Mouse (Mus musculus) forebrain, embryonic 14.5 days (tissue): ENCODE measurements around the gene Fbxw9. TPM values are rescaled to one million over a fixed set of nuclear protein-coding genes. Genes with fewer than 3 reads are reported as not detected.
A peak's percentile ranks its signal among the peaks of the same experiment; 100 is the strongest.

Source experiments
- ATAC-seq: fragments of 200-750 bp; cut with Nextera tagmentation; 2 replicates; pipeline ENCODE4 v1.8.0; 2017; ENCODE audit warnings: mild to moderate bottlenecking, moderate library complexity
- DNase-seq: peaks from one replicate; pipeline ENCODE4 v3.0.0-alpha.2; 2015; ENCODE audit warnings: low spot score
- H3K27ac ChIP-seq: fragments of 300-500 bp; sonication (generic); 2 replicates; pipeline ENCODE4 v1.5.1; 2014; ENCODE audit warnings: low read depth, mild to moderate bottlenecking, control low read depth, low read length, moderate library complexity
- H3K27me3 ChIP-seq: fragments of 300-500 bp; sonication (generic); replicated peaks from 2 replicates; pipeline ENCODE4 v1.6.1; 2014; ENCODE audit warnings: low read length, control low read depth, mixed read lengths; ENCODE audit not compliant: control insufficient read depth, insufficient read depth
- H3K36me3 ChIP-seq: fragments of 300-500 bp; sonication (generic); 2 replicates; pipeline ENCODE4 v1.6.1; 2014; ENCODE audit warnings: low read length, control low read depth; ENCODE audit not compliant: control insufficient read depth, insufficient read depth
- H3K4me1 ChIP-seq: fragments of 300-500 bp; sonication (generic); 2 replicates; pipeline ENCODE4 v1.6.1; 2014; ENCODE audit warnings: antibody characterized with exemption, low read length, control low read depth; ENCODE audit not compliant: control insufficient read depth, insufficient read depth
- H3K4me2 ChIP-seq: fragments of 300-500 bp; sonication (generic); 2 replicates; pipeline ENCODE4 v1.6.1; 2014; ENCODE audit warnings: mild to moderate bottlenecking, control low read depth, low read length
- H3K4me3 ChIP-seq: fragments of 300-500 bp; sonication (generic); 2 replicates; pipeline ENCODE4 v1.5.1; 2014; ENCODE audit warnings: low read depth, low read length, control low read depth
- H3K9ac ChIP-seq: fragments of 300-500 bp; sonication (generic); 2 replicates; pipeline ENCODE4 v1.6.1; 2014; ENCODE audit warnings: mild to moderate bottlenecking, low read length, control low read depth, moderate library complexity
- H3K9me3 ChIP-seq: fragments of 300-500 bp; sonication (generic); replicated peaks from 2 replicates; pipeline ENCODE4 v1.6.1; 2016; ENCODE audit warnings: low read length, control low read depth, mixed read lengths; ENCODE audit not compliant: control insufficient read depth
- WGBS: fragments of 180-500 bp; shearing (Covaris S2); extraction: QIAGEN DNeasy Blood & Tissue Kit; methylation state at CpG from one replicate; pipeline ENCODE4 v1.1.7; 2014; 5-methylcytosine and 5-hydroxymethylcytosine counted together
- polyA plus RNA-seq: library from polyadenylated mRNA; unstranded; fragments of >200 nt; fragmentation: Nextera tagmentation; extraction: Ambion mirVana; gene quantifications from 2 replicates; pipeline ENCODE4 v1.2.1, GENCODE M21; 2014

Gene Fbxw9
- polyA plus RNA-seq, 1 experiment from 2014 or later, result 46.5 TPM

DNA sequence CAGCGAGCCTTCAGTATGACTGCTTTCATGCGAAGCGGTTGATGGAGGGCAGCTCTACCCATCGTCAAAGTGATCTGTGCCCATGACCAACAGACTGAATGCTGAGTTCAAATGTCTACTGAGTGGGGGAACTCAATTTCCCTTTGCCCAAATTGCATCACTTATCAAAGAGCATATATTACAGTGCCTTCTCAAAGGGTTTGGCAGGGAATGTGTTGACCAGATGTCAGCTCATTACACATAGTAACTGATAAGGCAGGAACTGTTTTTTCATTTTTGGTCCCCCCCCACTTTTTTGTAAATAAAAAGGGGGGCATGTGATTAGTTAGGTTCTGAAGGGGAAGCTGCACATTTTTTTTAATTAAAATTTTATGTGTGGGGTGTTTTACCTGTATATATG, 2.7 kb downstream of the Fbxw9 start:
- DNase-seq, result no peak
- Histone ChIP-seq H3K27ac (no peak overlapping the region), H3K4me3 (no peak overlapping the region), H3K9me3 (no peaks in the 10 kb centered on the region), H3K36me3 (peaks cover 44% of the 10 kb centered on the region), H3K4me1 (peaks cover 8% of the 10 kb centered on the region; the same call in 1 of the 2 replicates), H3K4me2 (no peak overlapping the region), H3K27me3 (no peaks in the 10 kb centered on the region), H3K9ac (no peak overlapping the region)
- WGBS, result 95% methylated on average over 4 of the region's 4 CpGs
- no peak for ATAC-seq

DNA sequence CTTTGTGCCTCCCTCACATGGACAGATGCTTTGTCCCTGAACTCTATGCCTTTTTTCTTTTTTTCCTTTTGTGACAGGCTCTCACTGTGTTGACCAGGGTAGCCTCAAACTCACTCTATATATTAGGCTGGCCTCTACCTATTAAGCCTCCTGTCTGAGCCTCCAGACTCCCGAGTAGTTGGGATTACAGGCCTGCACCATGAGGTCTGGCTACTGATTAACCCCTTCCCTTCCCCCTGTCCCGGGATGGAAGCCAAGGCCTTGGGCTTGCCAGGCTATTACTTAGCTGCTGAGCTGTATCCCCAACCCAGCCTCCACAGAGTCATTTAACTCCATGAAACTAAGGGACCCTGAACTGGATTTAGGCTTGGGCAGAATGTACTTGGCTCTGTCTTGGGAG, 5.4 kb downstream of the Fbxw9 start:
- Histone ChIP-seq H3K36me3 (peaks cover 51% of the 10 kb centered on the region), H3K27ac (no peak overlapping the region), H3K4me1 (peaks cover 8% of the 10 kb centered on the region; the same call in 1 of the 2 replicates), H3K4me2 (no peak overlapping the region), H3K9ac (no peak overlapping the region), H3K27me3 (no peaks in the 10 kb centered on the region), H3K9me3 (no peaks in the 10 kb centered on the region), H3K4me3 (no peak overlapping the region)
- 41% methylated on average over 2 of the region's 2 CpGs for WGBS
- ATAC-seq (no peak), DNase-seq (no peak)

DNA sequence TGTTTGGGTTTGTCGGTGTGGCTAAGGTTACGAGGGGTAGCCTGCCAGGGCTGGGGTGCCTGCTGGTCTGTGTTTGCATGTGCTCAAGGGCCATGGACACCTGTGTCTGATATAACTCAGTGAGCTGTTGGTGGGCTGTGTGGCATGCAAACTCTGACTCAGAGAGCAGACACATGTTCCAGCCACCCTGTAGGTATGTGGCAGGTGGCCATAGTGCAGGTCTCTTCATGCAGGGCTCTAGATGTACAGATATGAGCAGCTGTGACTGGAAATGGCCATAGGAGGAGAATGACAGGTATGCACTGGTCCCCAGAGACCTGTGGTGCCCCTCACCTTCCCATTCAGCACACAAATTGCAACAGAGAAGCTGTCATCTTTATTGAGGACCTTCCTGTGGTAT, 7.3 kb downstream of the Fbxw9 start:
- Histone ChIP-seq H3K9me3 (no peaks in the 10 kb centered on the region), H3K27ac (no peak overlapping the region), H3K36me3 (peaks cover 49% of the 10 kb centered on the region), H3K9ac (no peak overlapping the region), H3K4me3 (no peak overlapping the region), H3K4me1 (peaks cover 3% of the 10 kb centered on the region), H3K4me2 (no peak overlapping the region), H3K27me3 (no peaks in the 10 kb centered on the region)
- WGBS, result 89% methylated on average over 2 of the region's 2 CpGs
- ATAC-seq (no peak), DNase-seq (no peak)

DNA sequence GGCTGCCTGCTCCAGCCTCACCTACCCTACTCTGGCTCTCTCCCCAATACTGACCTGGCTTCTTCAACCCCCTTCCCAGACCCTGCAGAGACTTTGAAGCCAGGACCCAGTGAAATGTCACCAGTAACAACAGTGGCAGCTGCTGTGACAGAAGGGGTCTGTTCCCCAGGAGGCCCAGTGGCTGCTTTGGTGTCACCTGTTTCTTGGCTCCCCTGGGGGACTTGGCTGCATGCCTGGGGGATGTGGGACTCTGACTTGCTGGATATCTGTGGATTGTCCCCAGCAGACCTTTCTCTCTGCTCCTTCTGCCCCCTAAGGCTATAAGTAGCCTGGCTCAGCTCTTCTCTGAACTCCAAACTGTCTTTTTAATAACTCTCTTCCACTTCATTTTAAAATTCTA, 8.1 kb downstream of the Fbxw9 start, which contains the start of gene Gm5741:
Gene Gm5741, minus strand, starts transcription at position 1 of the 400 bp plus-strand sequence.
- no peak within 1 kb of the TSS for H3K4me2 ChIP-seq
- DNase-seq (no peak), ATAC-seq (no peak)
- H3K27ac ChIP-seq, result no peak within 1 kb of the TSS
- H3K9me3 ChIP-seq, result no peaks in the 10 kb centered on the region
- no peaks in the 10 kb centered on the region for H3K27me3 ChIP-seq
- no peak within 1 kb of the TSS for H3K4me3 ChIP-seq
- H3K9ac ChIP-seq, result no peak within 1 kb of the TSS
- H3K4me1 ChIP-seq, result peaks cover 7% of the 10 kb centered on the region
- peaks cover 41% of the 10 kb centered on the region for H3K36me3 ChIP-seq

DNA sequence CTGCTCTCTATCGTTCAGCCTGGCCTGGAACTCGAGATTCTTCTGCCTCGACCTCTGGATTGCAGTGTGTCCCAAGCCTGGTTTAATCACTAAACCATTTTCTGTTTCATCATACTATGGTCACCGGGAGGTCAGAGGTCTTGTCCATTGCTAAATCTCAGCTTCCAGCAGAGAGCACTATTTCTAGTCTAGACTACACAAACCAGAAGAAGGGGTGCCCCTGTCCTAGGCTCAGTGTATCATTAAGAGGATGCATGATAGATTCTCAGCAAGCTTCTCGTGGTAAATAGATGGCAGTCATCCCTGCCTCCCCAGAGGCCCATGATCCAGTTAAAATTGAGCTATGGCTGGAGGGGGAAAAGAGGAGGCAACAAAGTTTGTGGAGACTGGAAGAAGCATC, 11.2 kb downstream of the Fbxw9 start:
- DNase-seq, result no peak
- peak overlapping the region; percentile 87 for H3K27ac ChIP-seq
- ATAC-seq, result no peak
- no peaks in the 10 kb centered on the region for H3K9me3 ChIP-seq
- 86% methylated on average over 5 of the region's 5 CpGs for WGBS
- no peaks in the 10 kb centered on the region for H3K27me3 ChIP-seq
- peak overlapping the region; percentile 71 for H3K4me2 ChIP-seq
- peaks cover 7% of the 10 kb centered on the region for H3K4me1 ChIP-seq
- H3K9ac ChIP-seq, result peak overlapping the region; percentile 73; the same call in 1 of the 2 replicates
- H3K4me3 ChIP-seq, result peak overlapping the region; percentile 79; the same call in 1 of the 2 replicates
- peaks cover 48% of the 10 kb centered on the region for H3K36me3 ChIP-seq

DNA sequence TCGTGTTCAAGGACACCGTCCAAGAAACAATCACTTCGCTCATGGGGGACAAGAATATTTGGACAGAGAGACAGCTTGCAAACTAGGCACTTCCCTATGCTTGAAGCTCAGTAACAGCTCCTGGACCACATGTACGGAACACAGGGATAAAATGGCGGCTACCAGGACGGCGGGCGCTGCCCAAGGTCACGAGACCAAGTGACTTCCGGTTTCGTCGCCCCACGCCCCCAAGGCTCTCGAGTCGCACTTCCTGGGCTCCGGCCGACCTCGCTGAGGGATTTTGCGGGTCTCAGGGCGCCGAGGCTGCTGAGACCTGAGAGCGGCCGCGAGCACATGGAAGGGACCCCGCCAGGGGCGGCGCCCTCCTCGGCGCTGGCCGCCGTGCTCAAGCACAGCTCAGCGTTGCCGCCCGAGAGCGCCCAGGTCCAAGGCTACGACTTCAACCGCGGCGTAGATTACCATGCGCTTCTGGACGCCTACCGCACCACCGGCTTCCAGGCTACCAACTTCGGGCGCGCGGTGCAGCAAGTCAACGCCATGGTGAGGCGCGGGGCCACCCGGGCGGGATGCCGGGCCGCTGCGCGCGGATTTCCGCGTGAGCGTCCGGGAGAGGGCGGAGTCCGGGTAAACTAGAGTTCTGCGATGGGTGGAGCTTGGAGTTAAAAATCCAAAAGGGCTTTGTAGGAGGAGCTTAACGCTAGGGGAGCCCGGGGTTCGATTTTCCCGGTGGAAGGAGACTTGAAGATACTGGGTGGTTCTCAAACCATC, 11.8 kb downstream of the Fbxw9 start, which contains the start of gene Dhps:
Gene Dhps, plus strand, starts transcription at position 244 of the 768 bp plus-strand sequence.
- peak within 1 kb of the TSS; percentile 87 for H3K27ac ChIP-seq
- peak within 1 kb of the TSS; percentile 71 for H3K4me2 ChIP-seq
- DNase-seq, result peak; percentile 96
- H3K4me1 ChIP-seq, result peaks cover 7% of the 10 kb centered on the region
- WGBS, result under 1% methylated on average over 68 of the region's 68 CpGs
- no peaks in the 10 kb centered on the region for H3K27me3 ChIP-seq
- peak within 1 kb of the TSS; percentile 79 for H3K4me3 ChIP-seq
- H3K9ac ChIP-seq, result peak within 1 kb of the TSS; percentile 73
- ATAC-seq, result peak; percentile 93
- no peaks in the 10 kb centered on the region for H3K9me3 ChIP-seq
- peaks cover 48% of the 10 kb centered on the region for H3K36me3 ChIP-seq

DNA sequence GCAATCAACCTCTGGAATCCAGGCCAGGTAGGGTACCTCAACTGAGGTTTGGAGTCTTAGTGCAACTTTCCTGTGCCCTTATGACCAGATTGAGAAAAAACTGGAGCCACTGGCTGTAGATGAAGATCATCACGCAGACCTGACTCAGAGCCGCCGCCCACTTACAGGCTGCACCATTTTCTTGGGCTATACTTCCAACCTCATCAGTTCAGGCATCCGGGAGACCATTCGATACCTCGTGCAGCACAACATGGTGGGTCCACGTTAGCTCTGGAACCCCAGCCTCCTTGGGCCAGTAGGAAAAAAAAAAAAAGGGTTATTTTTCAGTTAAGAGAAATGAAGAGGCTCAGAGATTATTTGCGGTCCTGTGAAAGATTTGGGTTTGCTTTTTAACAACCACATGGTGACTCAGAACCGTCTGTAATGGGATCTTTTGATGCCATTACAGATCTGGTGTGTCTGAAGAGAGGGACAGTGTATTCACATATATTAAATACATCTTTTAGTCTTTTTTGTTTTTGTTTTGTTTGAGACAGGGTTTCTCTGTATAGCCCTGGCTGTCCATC, 12.6 kb downstream of the Fbxw9 start:
- peak; percentile 6; the same call in 1 of the 2 replicates for ATAC-seq

DNA sequence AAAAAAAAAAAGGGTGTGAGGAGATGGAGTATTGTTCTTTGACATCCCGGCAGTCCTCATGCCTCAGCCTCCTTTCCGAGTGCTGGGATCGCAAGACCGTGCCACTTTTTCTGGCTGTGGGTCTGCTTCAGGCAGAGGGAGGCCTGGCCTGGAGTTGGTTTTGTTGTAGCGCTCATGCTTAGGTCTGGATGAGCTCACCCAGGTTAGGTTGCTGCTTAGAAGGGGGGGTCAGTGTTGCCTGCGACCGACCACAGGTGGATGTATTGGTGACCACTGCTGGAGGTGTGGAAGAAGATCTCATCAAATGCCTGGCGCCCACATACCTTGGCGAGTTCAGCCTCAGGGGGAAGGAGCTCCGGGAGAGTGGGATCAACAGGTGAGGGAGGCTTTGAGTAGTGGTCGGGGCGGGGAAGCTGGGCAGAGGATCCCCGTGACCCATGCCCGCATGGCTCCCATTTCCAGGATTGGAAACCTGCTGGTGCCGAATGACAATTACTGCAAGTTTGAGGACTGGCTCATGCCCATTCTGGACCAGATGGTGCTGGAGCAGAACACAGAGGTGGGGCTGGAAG, 13.3 kb downstream of the Fbxw9 start:
- peaks cover 48% of the 10 kb centered on the region for H3K36me3 ChIP-seq
- H3K27me3 ChIP-seq, result no peaks in the 10 kb centered on the region
- DNase-seq (no peak), ATAC-seq (no peak)
- no peak overlapping the region for H3K4me2 ChIP-seq
- H3K4me1 ChIP-seq, result peaks cover 7% of the 10 kb centered on the region
- H3K4me3 ChIP-seq, result no peak overlapping the region
- WGBS, result 91% methylated on average over 15 of the region's 15 CpGs
- no peak overlapping the region for H3K27ac ChIP-seq
- H3K9me3 ChIP-seq, result no peaks in the 10 kb centered on the region
- no peak overlapping the region for H3K9ac ChIP-seq

More for the DNA sequence above, 12.6 kb downstream of the Fbxw9 start:
- Histone ChIP-seq H3K9me3 (no peaks in the 10 kb centered on the region), H3K27ac (peak overlapping the region; percentile 87), H3K4me1 (peaks cover 7% of the 10 kb centered on the region), H3K4me2 (peak overlapping the region; percentile 71), H3K36me3 (peaks cover 46% of the 10 kb centered on the region), H3K9ac (peak overlapping the region; percentile 73), H3K27me3 (no peaks in the 10 kb centered on the region), H3K4me3 (peak overlapping the region; percentile 79)
- 45% methylated on average over 9 of the region's 9 CpGs for WGBS
- DNase-seq, result no peak

DNA sequence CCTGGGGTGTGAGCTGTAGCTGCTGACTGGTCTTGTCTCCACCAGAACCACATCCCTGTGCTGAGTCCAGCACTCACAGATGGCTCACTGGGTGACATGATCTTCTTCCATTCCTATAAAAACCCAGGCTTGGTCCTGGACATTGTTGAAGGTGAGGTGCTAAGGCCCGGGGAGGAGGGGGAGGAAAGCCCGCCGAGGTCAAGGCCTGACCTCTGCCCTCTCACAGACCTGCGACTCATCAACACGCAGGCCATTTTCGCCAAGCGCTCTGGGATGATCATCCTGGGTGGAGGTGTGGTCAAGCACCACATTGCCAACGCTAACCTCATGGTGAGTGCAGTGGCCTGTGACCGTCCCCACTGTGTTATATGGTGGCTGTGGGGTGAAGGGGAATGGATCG, 14.3 kb downstream of the Fbxw9 start:
- Histone ChIP-seq H3K9me3 (no peaks in the 10 kb centered on the region), H3K27me3 (no peaks in the 10 kb centered on the region), H3K4me2 (no peak overlapping the region), H3K9ac (no peak overlapping the region), H3K27ac (no peak overlapping the region), H3K36me3 (peaks cover 50% of the 10 kb centered on the region), H3K4me1 (peaks cover 7% of the 10 kb centered on the region), H3K4me3 (no peak overlapping the region)
- ATAC-seq (no peak), DNase-seq (no peak)
- WGBS, result 92% methylated on average over 10 of the region's 10 CpGs
